Mouse (Mus musculus) CH12.LX (cell line): ENCODE data around the gene Ddx39. TPM values are rescaled to one million over a fixed set of nuclear protein-coding genes. Genes with fewer than 3 reads are reported as not detected.

Experiments
- DNase-seq: peaks from one replicate; pipeline ENCODE4 v3.0.0-alpha.2; 2013; ENCODE audit errors: extremely low read depth
- H3K27ac ChIP-seq: 2 replicates; pipeline ENCODE4 v1.5.1; 2012; ENCODE audit warnings: low read depth, mild to moderate bottlenecking, control low read depth, moderate library complexity; ENCODE audit not compliant: insufficient read depth
- H3K27me3 ChIP-seq: replicated peaks from 2 replicates; pipeline ENCODE3; 2012; ENCODE audit warnings: inconsistent platforms
- H3K36me3 ChIP-seq, 2 experiments: replicated peaks in 1 of 2; 2 replicates each; pipeline versions ENCODE3 to v1.6.1; 2012; ENCODE audit warnings: inconsistent platforms in 1 of 2, low read length in 1 of 2, mild to moderate bottlenecking in 1 of 2, mixed read lengths in 1 of 2, moderate library complexity in 1 of 2; ENCODE audit not compliant: control insufficient read depth in 1 of 2, insufficient read depth in 1 of 2
- H3K4me1 ChIP-seq, 2 experiments: 2 replicates each; pipeline ENCODE4 v1.6.1; 2012; ENCODE audit warnings: inconsistent platforms in 1 of 2, moderate library complexity in 1 of 2; ENCODE audit not compliant: insufficient read depth in 2 of 2, control insufficient read depth in 1 of 2
- H3K4me2 ChIP-seq: 2 replicates; pipeline ENCODE4 v1.6.1; 2012; ENCODE audit warnings: low read depth, mild to moderate bottlenecking, control low read depth; ENCODE audit not compliant: poor library complexity, insufficient read depth, severe bottlenecking
- H3K4me3 ChIP-seq, 3 experiments: fragments of 150-350 bp in 1 of 3; sonication (generic) in 1 of 3; replicated peaks in 1 of 3; 2 replicates each; pipeline versions ENCODE3 to v1.5.1; 2011 to 2012; ENCODE audit warnings: low read depth in 2 of 3, low read length in 2 of 3, mild to moderate bottlenecking in 2 of 3, moderate library complexity in 2 of 3, control low read depth in 1 of 3, improper control_type of control experiment in 1 of 3, inconsistent platforms in 1 of 3, mixed read lengths in 1 of 3; ENCODE audit not compliant: poor library complexity in 1 of 3
- H3K79me2 ChIP-seq: replicated peaks from 2 replicates; pipeline ENCODE4 v1.6.1; 2012; ENCODE audit warnings: mild to moderate bottlenecking, moderate library complexity; ENCODE audit not compliant: control insufficient read depth, poor library complexity, insufficient read depth, severe bottlenecking; ENCODE audit errors: extremely low read depth
- H3K9ac ChIP-seq: 2 replicates; pipeline ENCODE4 v1.6.1; 2012; ENCODE audit warnings: low read depth, mild to moderate bottlenecking, control low read depth, moderate library complexity; ENCODE audit not compliant: insufficient read depth
- H3K9me3 ChIP-seq: replicated peaks from 2 replicates; pipeline ENCODE3; 2012; ENCODE audit warnings: low read length, inconsistent platforms, mixed read lengths
- BHLHE40 ChIP-seq: IDR thresholded peaks from 2 replicates; pipeline ENCODE4 v1.6.1; 2011; ENCODE audit warnings: mild to moderate bottlenecking, low read depth, low read length, improper control_type of control experiment
- CHD1 ChIP-seq: IDR thresholded peaks from 2 replicates; pipeline ENCODE4 v1.6.1; 2012; ENCODE audit warnings: low read depth, low read length, improper control_type of control experiment, inconsistent platforms
- CHD2 ChIP-seq: IDR thresholded peaks from 2 replicates; pipeline ENCODE4 v1.6.1; 2011; ENCODE audit warnings: low read length, improper control_type of control experiment
- CTCF ChIP-seq, 2 experiments: IDR thresholded peaks in 1 of 2; conservative IDR thresholded peaks in 1 of 2; 2 replicates each; pipeline ENCODE4 v1.5.1; 2011 to 2012; ENCODE audit warnings: low read depth in 2 of 2, low read length in 2 of 2, improper control_type of control experiment in 1 of 2, inconsistent platforms in 1 of 2, mild to moderate bottlenecking in 1 of 2, moderate library complexity in 1 of 2
- E2F4 ChIP-seq: IDR thresholded peaks from 2 replicates; pipeline ENCODE4 v1.6.1; 2011; ENCODE audit warnings: low read depth, low read length, improper control_type of control experiment; ENCODE audit not compliant: insufficient replicate concordance
- ELF1 ChIP-seq: IDR thresholded peaks from 2 replicates; pipeline ENCODE4 v1.6.1; 2014; ENCODE audit warnings: low read depth, mild to moderate bottlenecking, inconsistent platforms, low read length, improper control_type of control experiment
- ETS1 ChIP-seq: conservative IDR thresholded peaks from 2 replicates; pipeline ENCODE4 v1.6.1; 2012; ENCODE audit warnings: low read depth, mild to moderate bottlenecking, inconsistent platforms, low read length, improper control_type of control experiment, moderate library complexity
- JUND ChIP-seq: conservative IDR thresholded peaks from 2 replicates; pipeline ENCODE4 v1.6.1; 2011; ENCODE audit warnings: low read depth, low read length, improper control_type of control experiment
- MAFK ChIP-seq: IDR thresholded peaks from 2 replicates; pipeline ENCODE4 v1.6.1; 2011; ENCODE audit warnings: low read length, improper control_type of control experiment; ENCODE audit not compliant: insufficient replicate concordance
- MEF2A ChIP-seq: IDR thresholded peaks from 2 replicates; pipeline ENCODE4 v1.6.1; 2014; ENCODE audit warnings: low read depth, mild to moderate bottlenecking, inconsistent platforms, low read length, improper control_type of control experiment, borderline replicate concordance
- MXI1 ChIP-seq: IDR thresholded peaks from 2 replicates; pipeline ENCODE4 v1.6.1; 2011; ENCODE audit warnings: mild to moderate bottlenecking, low read depth, low read length, improper control_type of control experiment
- MYC ChIP-seq: IDR thresholded peaks from 2 replicates; pipeline ENCODE4 v1.6.1; 2011; ENCODE audit warnings: low read depth, mild to moderate bottlenecking, improper control_type of control experiment, low read length
- NELFE ChIP-seq: IDR thresholded peaks from 2 replicates; pipeline ENCODE4 v1.6.1; 2011; ENCODE audit warnings: low read depth, low read length, improper control_type of control experiment
- NRF1 ChIP-seq: IDR thresholded peaks from 2 replicates; pipeline ENCODE4 v1.6.1; 2014; ENCODE audit warnings: low read depth, mild to moderate bottlenecking, inconsistent platforms, low read length, improper control_type of control experiment, moderate library complexity
- POLR2A ChIP-seq: IDR thresholded peaks from 2 replicates; pipeline ENCODE4 v1.6.1; 2011; ENCODE audit warnings: low read depth, mild to moderate bottlenecking, improper control_type of control experiment, low read length
- POLR2AphosphoS2 ChIP-seq: IDR thresholded peaks from 2 replicates; pipeline ENCODE4 v1.6.1; 2011; ENCODE audit warnings: low read depth, low read length, improper control_type of control experiment
- RCOR1 ChIP-seq: conservative IDR thresholded peaks from 2 replicates; pipeline ENCODE4 v1.6.1; 2012; ENCODE audit warnings: low read depth, mild to moderate bottlenecking, inconsistent platforms, low read length, improper control_type of control experiment
- SIN3A ChIP-seq: IDR thresholded peaks from 2 replicates; pipeline ENCODE4 v1.6.1; 2012; ENCODE audit warnings: low read length, improper control_type of control experiment, inconsistent platforms
- SMC3 ChIP-seq: IDR thresholded peaks from 2 replicates; pipeline ENCODE4 v1.6.1; 2011; ENCODE audit warnings: low read depth, low read length, improper control_type of control experiment
- TBP ChIP-seq: conservative IDR thresholded peaks from 2 replicates; pipeline ENCODE4 v1.6.1; 2011; ENCODE audit warnings: low read depth, low read length, improper control_type of control experiment
- TCF12 ChIP-seq: IDR thresholded peaks from 2 replicates; pipeline ENCODE4 v1.6.1; 2014; ENCODE audit warnings: low read depth, mild to moderate bottlenecking, inconsistent platforms, low read length, improper control_type of control experiment
- USF1 ChIP-seq: IDR thresholded peaks from 2 replicates; pipeline ENCODE4 v1.6.1; 2014; ENCODE audit warnings: low read depth, mild to moderate bottlenecking, inconsistent platforms, low read length, improper control_type of control experiment
- ZC3H11A ChIP-seq: IDR thresholded peaks from 2 replicates; pipeline ENCODE4 v1.6.1; 2012; ENCODE audit warnings: low read depth, mild to moderate bottlenecking, inconsistent platforms, low read length, improper control_type of control experiment
- ZKSCAN1 ChIP-seq: IDR thresholded peaks from 2 replicates; pipeline ENCODE4 v1.6.1; 2012; ENCODE audit warnings: low read depth, inconsistent platforms, low read length, improper control_type of control experiment, borderline replicate concordance
- ZMIZ1 ChIP-seq: IDR thresholded peaks from 2 replicates; pipeline ENCODE4 v1.6.1; 2012; ENCODE audit warnings: low read depth, mild to moderate bottlenecking, inconsistent platforms, low read length, improper control_type of control experiment
- ZNF384 ChIP-seq: IDR thresholded peaks from 2 replicates; pipeline ENCODE4 v1.6.1; 2012; ENCODE audit warnings: low read depth, low read length, improper control_type of control experiment, inconsistent platforms
- dilution Hi-C: fragments of 300-500 bp; cut with MboI; formaldehyde crosslinking; loops from 2 replicates; pipeline ENCODE4 v1.14.3; 2020; ENCODE audit warnings: low sequenced_read_pairs; ENCODE audit not compliant: extremely low pct_unique_long_range_greater_than_20kb, extremely low pct_ligation_motif_present
- in situ Hi-C: fragments of 300-500 bp; cut with MboI; formaldehyde crosslinking; loops from 3 replicates; pipeline ENCODE4 v1.14.3; 2019; ENCODE audit warnings: low sequenced_read_pairs, low pct_ligation_motif_present, low pct_unique_long_range_greater_than_20kb, mixed read lengths
- polyA plus RNA-seq: library from polyadenylated mRNA; unstranded; fragments of >175 nt; gene quantifications from 2 replicates; pipeline ENCODE4 v1.2.1, GENCODE M21; 2012; ENCODE audit warnings: low read depth; ENCODE audit not compliant: insufficient read length
- total RNA-seq, 2 experiments: library from RNA; depleted of rRNA; stranded (reverse); fragments of 300-350 nt in 1 of 2; fragments of >200 nt in 1 of 2; gene quantifications; 2 replicates each; pipeline ENCODE4 v1.2.3; 2012 to 2014

Ddx39 gene
- total and polyA plus RNA-seq, 3 experiments: 194 to 339 (median 231) TPM

DNA sequence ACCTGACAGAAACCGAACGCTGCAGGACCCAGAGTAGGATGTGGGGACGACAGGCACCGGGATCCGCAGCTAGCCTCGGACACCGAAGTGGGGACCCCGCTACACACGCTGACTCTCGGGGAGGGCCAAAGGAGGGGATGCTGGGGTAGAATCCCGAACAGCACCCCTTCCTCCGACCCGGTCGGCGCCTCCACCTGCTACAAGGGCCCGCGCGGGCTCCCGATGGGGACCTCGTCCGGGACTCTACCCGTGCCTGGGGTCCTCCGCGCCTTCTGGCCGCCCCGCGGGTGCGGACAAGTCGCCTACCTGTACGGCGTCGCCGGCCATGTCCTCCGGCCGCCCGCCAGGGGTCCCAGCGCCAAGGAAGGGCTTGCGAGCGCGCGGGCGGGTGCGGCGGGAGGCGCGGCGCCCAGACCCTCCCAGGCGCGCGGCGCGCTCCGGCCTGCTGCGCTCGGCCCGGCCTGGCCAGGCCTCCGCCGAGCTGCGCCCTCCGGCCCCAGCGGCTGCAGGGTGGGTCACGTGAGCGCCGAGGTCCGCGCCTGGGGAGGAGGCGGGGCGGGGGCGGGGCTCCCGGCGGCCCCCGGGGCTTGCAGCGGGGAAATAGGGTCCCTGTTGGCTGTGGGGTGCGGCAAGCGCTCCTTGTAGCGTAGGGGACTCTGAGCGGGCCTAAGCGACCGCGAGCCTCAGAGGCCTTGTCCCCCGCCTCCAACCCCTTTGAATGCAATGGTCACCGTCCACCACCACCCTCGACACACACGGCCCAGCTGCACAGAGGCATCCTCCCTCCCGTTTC lies 16.1 kb upstream of the Ddx39 start, which contains the start of gene Pkn1:
Gene Pkn1 (minus strand): TSS at position 519 of the 793 bp plus-strand sequence.
- Histone ChIP-seq H3K4me3 (peak within 1 kb of the TSS; percentile 72 to 94 (median 84)), H3K36me3 (peaks cover 0 to 25% of the 10 kb centered on the region in 2 experiments), H3K27ac (peak within 1 kb of the TSS; percentile 69)
- in situ Hi-C loops: no loop called here
- 0 out of 2 replicates have a peak, but pooled peaks have one; percentile 23 for TF ChIP-seq SIN3A
- no peak for TF ChIP-seq CHD1
- 0 out of 2 replicates have a peak, but pooled peaks have one; percentile 1 for TF ChIP-seq TCF12
- no peak for TF ChIP-seq MEF2A
- TF ChIP-seq NELFE: peak; percentile 70
- no peak for TF ChIP-seq MAFK
- TF ChIP-seq BHLHE40: peak; percentile 91
- no peak for TF ChIP-seq ZNF384
- TF ChIP-seq CHD2: no peak
- peak; percentile 88 for TF ChIP-seq USF1
- TF ChIP-seq SMC3: no peak
- TF ChIP-seq ZKSCAN1: no peak
- TF ChIP-seq ZC3H11A: no peak
- TF ChIP-seq NRF1: 0 out of 2 replicates have a peak, but pooled peaks have one; percentile 45
- TF ChIP-seq RCOR1: no peak
- peak; percentile 70 for TF ChIP-seq POLR2A
- no peak for TF ChIP-seq JUND
- TF ChIP-seq, all 38 proteins: peak for 7
- Histone ChIP-seq H3K4me2 (peak within 1 kb of the TSS; percentile 64), H3K4me1 (peaks cover 25 to 49% of the 10 kb centered on the region in 2 experiments), H3K79me2 (peaks cover 27% of the 10 kb centered on the region), H3K9ac (peak within 1 kb of the TSS; percentile 85), H3K9me3 (peaks cover 6% of the 10 kb centered on the region), H3K27me3 (no peaks in the 10 kb centered on the region)
- peak; percentile 60 for DNase-seq
- dilution Hi-C loops: no loop called here

- no peaks in the 10 kb centered on the region for H3K27me3 ChIP-seq
- H3K36me3 ChIP-seq: peaks cover 0 to 20% of the 10 kb centered on the region in 2 experiments
- peaks cover 22% of the 10 kb centered on the region for H3K79me2 ChIP-seq
- peak overlapping the region; percentile 85 for H3K9ac ChIP-seq
- dilution Hi-C loops (no loop called here), in situ Hi-C loops (no loop called here)
- peak; percentile 68 for DNase-seq
- peak overlapping the region; percentile 69 for H3K27ac ChIP-seq
- peaks cover 22 to 42% of the 10 kb centered on the region in 2 experiments for H3K4me1 ChIP-seq
- peak overlapping the region; percentile 46 for H3K4me2 ChIP-seq
- TF ChIP-seq CHD2 (no peak), MYC (peak; percentile 18; the same call in 1 of the 2 replicates), NRF1 (no peak), BHLHE40 (peak; percentile 75), MXI1 (0 out of 2 replicates have a peak, but pooled peaks have one; percentile 9), ETS1 (0 out of 2 replicates have a peak, but pooled peaks have one; percentile 21), TCF12 (0 out of 2 replicates have a peak, but pooled peaks have one; percentile 37), TBP (peak; percentile 76; the same call in 1 of the 2 replicates), ELF1 (peak; percentile 79), POLR2AphosphoS2 (no peak), USF1 (peak; percentile 59), CTCF (conservative IDR thresholded peaks at IDR 0.05 in 1 of 2, IDR thresholded peaks at IDR 0.05 in 1 of 2; ENCODE audit: low read depth in 2 of 2, low read length in 2 of 2) (no peak), E2F4 (no peak), ZMIZ1 (no peak)
- TF ChIP-seq, all 38 proteins: peak for 8
- peaks cover 6% of the 10 kb centered on the region for H3K9me3 ChIP-seq
- H3K4me3 ChIP-seq: peak overlapping the region; percentile 71 to 94 (median 72)
Observed at GRCm38 (mm10) chr8:83699566-83699965, 15.4 kb upstream of the Ddx39 start.
